Mouse (Mus musculus) C3H10T1/2 (cell line): ENCODE measurements around the gene Gm47985. TPM values are rescaled to one million over a fixed set of nuclear protein-coding genes. Genes with fewer than 3 reads are reported as not detected.

ENCODE experiments used
- polyA plus RNA-seq, 2 experiments: library from polyadenylated mRNA; unstranded; fragments of >200 nt; fragmentation: generic; extraction: Trizol; gene quantifications; one replicate each; pipeline ENCODE4 v1.2.1; 2012; ENCODE audit warnings: missing spikeins in 2 of 2

Gene Gm47985
- polyA plus RNA-seq: not detected

GRCm38 (mm10) chr1:151182266-151182665 is at the start of gene Gm47985:
Gene Gm47985 (plus strand): TSS chr1:151182537.

GRCm38 (mm10) chr1:151192075-151192474 is 9.7 kb downstream of the Gm47985 start, which contains the start of gene Gm8947:
Gene Gm8947 (plus strand): TSS chr1:151192376.

GRCm38 (mm10) chr1:151198120-151198519 is 15.8 kb downstream of the Gm47985 start, which contains the start of gene Gm47995:
Gene Gm47995 (plus strand): TSS chr1:151198448.

GRCm38 (mm10) chr1:151203818-151204217 is 21.5 kb downstream of the Gm47985 start, which contains the start of gene 3110040M04Rik:
Gene 3110040M04Rik (plus strand): TSS chr1:151204121.

GRCm38 (mm10) chr1:151209824-151210355 is 27.6 kb downstream of the Gm47985 start, which contains the start of gene Gm47996:
Gene Gm47996 (plus strand): TSS chr1:151210131.

Other genes with a start within 250 kb of the Gm47985 start
- not detected for gene Hmcn1, start 189.1 kb upstream of the Gm47985 start, polyA plus RNA-seq
- gene Gm8947, start 9.8 kb downstream of the Gm47985 start, polyA plus RNA-seq: not detected
- gene Gm47995, start 15.9 kb downstream of the Gm47985 start, polyA plus RNA-seq: under 1 TPM in 1 of 2 experiments, not detected in 1; 0.05 TPM
- gene 3110040M04Rik, start 21.6 kb downstream of the Gm47985 start, polyA plus RNA-seq: not detected
- not detected for gene Gm47996, start 27.6 kb downstream of the Gm47985 start, polyA plus RNA-seq
- 1 to 10 TPM; 1.3 to 4.0 TPM for gene Ivns1abp, start 161.9 kb downstream of the Gm47985 start, polyA plus RNA-seq
- gene Swt1, start 245.9 kb downstream of the Gm47985 start, polyA plus RNA-seq: 1 to 10 TPM in 1 of 2 experiments, under 1 TPM in 1; 0.21 to 2.4 TPM
- 10 to 100 TPM in 1 of 2 experiments, 1 to 10 TPM in 1; 2.0 to 15.3 TPM for gene Trmt1l, start 246.0 kb downstream of the Gm47985 start, polyA plus RNA-seq